Mouse (Mus musculus) forebrain, embryonic 14.5 days (tissue): ENCODE data around the gene Prtg. TPM values are rescaled to one million over a fixed set of nuclear protein-coding genes. Genes with fewer than 3 reads are reported as not detected.

ENCODE experiments used
- ATAC-seq: fragments of 200-750 bp; cut with Nextera tagmentation; 2 replicates; pipeline ENCODE4 v1.8.0; 2017; ENCODE audit warnings: mild to moderate bottlenecking, moderate library complexity
- DNase-seq: peaks from one replicate; pipeline ENCODE4 v3.0.0-alpha.2; 2015; ENCODE audit warnings: low spot score
- H3K27ac ChIP-seq: fragments of 300-500 bp; sonication (generic); 2 replicates; pipeline ENCODE4 v1.5.1; 2014; ENCODE audit warnings: low read depth, mild to moderate bottlenecking, control low read depth, low read length, moderate library complexity
- H3K27me3 ChIP-seq: fragments of 300-500 bp; sonication (generic); replicated peaks from 2 replicates; pipeline ENCODE4 v1.6.1; 2014; ENCODE audit warnings: low read length, control low read depth, mixed read lengths; ENCODE audit not compliant: control insufficient read depth, insufficient read depth
- H3K36me3 ChIP-seq: fragments of 300-500 bp; sonication (generic); 2 replicates; pipeline ENCODE4 v1.6.1; 2014; ENCODE audit warnings: low read length, control low read depth; ENCODE audit not compliant: control insufficient read depth, insufficient read depth
- H3K4me1 ChIP-seq: fragments of 300-500 bp; sonication (generic); 2 replicates; pipeline ENCODE4 v1.6.1; 2014; ENCODE audit warnings: antibody characterized with exemption, low read length, control low read depth; ENCODE audit not compliant: control insufficient read depth, insufficient read depth
- H3K4me2 ChIP-seq: fragments of 300-500 bp; sonication (generic); 2 replicates; pipeline ENCODE4 v1.6.1; 2014; ENCODE audit warnings: mild to moderate bottlenecking, control low read depth, low read length
- H3K4me3 ChIP-seq: fragments of 300-500 bp; sonication (generic); 2 replicates; pipeline ENCODE4 v1.5.1; 2014; ENCODE audit warnings: low read depth, low read length, control low read depth
- H3K9ac ChIP-seq: fragments of 300-500 bp; sonication (generic); 2 replicates; pipeline ENCODE4 v1.6.1; 2014; ENCODE audit warnings: mild to moderate bottlenecking, low read length, control low read depth, moderate library complexity
- H3K9me3 ChIP-seq: fragments of 300-500 bp; sonication (generic); replicated peaks from 2 replicates; pipeline ENCODE4 v1.6.1; 2016; ENCODE audit warnings: low read length, control low read depth, mixed read lengths; ENCODE audit not compliant: control insufficient read depth
- WGBS: fragments of 180-500 bp; shearing (Covaris S2); extraction: QIAGEN DNeasy Blood & Tissue Kit; methylation state at CpG from one replicate; pipeline ENCODE4 v1.1.7; 2014; 5-methylcytosine and 5-hydroxymethylcytosine counted together
- polyA plus RNA-seq: library from polyadenylated mRNA; unstranded; fragments of >200 nt; fragmentation: Nextera tagmentation; extraction: Ambion mirVana; gene quantifications from 2 replicates; pipeline ENCODE4 v1.2.1, GENCODE M21; 2014

Prtg gene
- polyA plus RNA-seq, 1 experiment from 2014 or later = 0.36 TPM

DNA sequence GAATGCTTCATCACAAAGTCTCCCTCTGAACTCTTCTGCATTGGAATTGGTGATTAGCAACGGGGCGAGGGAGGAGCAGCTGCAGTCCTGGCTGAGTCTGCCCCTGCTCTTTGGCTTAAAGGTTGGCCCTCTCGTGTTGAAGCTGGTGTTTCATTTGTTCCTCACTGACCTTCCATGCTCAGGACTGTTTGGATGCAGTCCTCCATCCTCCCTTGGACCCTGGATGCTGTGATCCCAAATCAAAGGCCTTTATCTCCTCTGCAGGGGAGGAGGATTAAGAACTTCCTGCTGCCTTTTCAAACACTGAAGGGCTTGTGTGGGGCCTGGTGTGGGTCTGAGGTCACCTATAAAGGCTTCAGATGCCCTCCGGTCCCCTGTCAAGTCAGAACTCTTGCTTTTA lies 18.8 kb downstream of the Prtg start:
- DNase-seq (no peak), ATAC-seq (no peak)
- Histone ChIP-seq H3K9ac (no peak overlapping the region), H3K4me1 (0 out of 2 replicates have a peak, but pooled peaks cover 3% of the 10 kb centered on the region), H3K27me3 (no peaks in the 10 kb centered on the region), H3K9me3 (no peaks in the 10 kb centered on the region), H3K36me3 (no peaks in the 10 kb centered on the region), H3K27ac (no peak overlapping the region), H3K4me3 (no peak overlapping the region), H3K4me2 (no peak overlapping the region)
- WGBS = 11% methylated on average over 4 of the region's 4 CpGs

DNA sequence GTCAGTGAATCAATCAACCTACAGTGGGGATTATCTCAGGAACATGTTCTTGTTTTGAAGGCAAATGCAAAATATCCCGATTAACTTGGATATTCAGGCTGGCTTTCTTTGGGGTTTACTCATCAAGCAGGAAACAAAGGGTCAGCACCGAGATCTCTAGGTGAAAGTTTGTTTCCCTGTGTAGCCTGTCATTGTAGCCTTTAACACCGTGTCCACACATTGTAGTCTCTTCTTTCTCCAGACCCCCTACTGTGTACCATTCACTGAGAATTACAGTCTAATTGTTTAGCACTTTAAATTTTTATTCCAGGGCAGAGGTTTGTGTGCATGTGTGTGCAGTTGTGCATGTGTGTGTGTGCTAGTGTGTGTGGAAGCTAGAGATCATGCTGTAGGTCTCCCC lies 19.3 kb downstream of the Prtg start:
- no peak for DNase-seq
- no peak overlapping the region for H3K9ac ChIP-seq
- H3K4me1 ChIP-seq = 0 out of 2 replicates have a peak, but pooled peaks cover 3% of the 10 kb centered on the region
- no peak overlapping the region for H3K4me2 ChIP-seq
- no peak overlapping the region for H3K4me3 ChIP-seq
- no peak for ATAC-seq
- H3K9me3 ChIP-seq = no peaks in the 10 kb centered on the region
- no peaks in the 10 kb centered on the region for H3K36me3 ChIP-seq
- no peak overlapping the region for H3K27ac ChIP-seq
- H3K27me3 ChIP-seq = no peaks in the 10 kb centered on the region
- WGBS = 3% methylated on average over 3 of the region's 3 CpGs

- DNase-seq = peak; percentile 31
- Histone ChIP-seq H3K4me2 (no peak overlapping the region), H3K9me3 (no peaks in the 10 kb centered on the region), H3K27me3 (no peaks in the 10 kb centered on the region), H3K9ac (no peak overlapping the region), H3K27ac (no peak overlapping the region), H3K4me3 (no peak overlapping the region), H3K4me1 (0 out of 2 replicates have a peak, but pooled peaks cover 3% of the 10 kb centered on the region), H3K36me3 (no peaks in the 10 kb centered on the region)
- no peak for ATAC-seq
- 41% methylated on average over 5 of the region's 5 CpGs for WGBS
Observed at GRCm38 (mm10) chr9:72828616-72829257, 22.1 kb downstream of the Prtg start.

GRCm38 (mm10) chr9:72833992-72834696 lies 27.5 kb downstream of the Prtg start:
- Histone ChIP-seq H3K27me3 (no peaks in the 10 kb centered on the region), H3K4me1 (peaks cover 3% of the 10 kb centered on the region; the same call in 1 of the 2 replicates), H3K4me2 (no peak overlapping the region), H3K4me3 (no peak overlapping the region), H3K36me3 (no peaks in the 10 kb centered on the region), H3K27ac (no peak overlapping the region), H3K9me3 (no peaks in the 10 kb centered on the region), H3K9ac (no peak overlapping the region)
- DNase-seq = peak; percentile 63
- peak; percentile 42; the same call in 1 of the 2 replicates for ATAC-seq
- WGBS = 13% methylated on average over 10 of the region's 10 CpGs

- WGBS = 88% methylated on average over 1 of the region's 1 CpGs
- DNase-seq = no peak
- H3K4me3 ChIP-seq = no peak overlapping the region
- no peak overlapping the region for H3K4me2 ChIP-seq
- no peak overlapping the region for H3K9ac ChIP-seq
- H3K9me3 ChIP-seq = no peaks in the 10 kb centered on the region
- H3K36me3 ChIP-seq = no peaks in the 10 kb centered on the region
- H3K27ac ChIP-seq = no peak overlapping the region
- peaks cover 3% of the 10 kb centered on the region; the same call in 1 of the 2 replicates for H3K4me1 ChIP-seq
- no peaks in the 10 kb centered on the region for H3K27me3 ChIP-seq
- ATAC-seq = no peak
Observed at GRCm38 (mm10) chr9:72835007-72835406, 28.3 kb downstream of the Prtg start.

DNA sequence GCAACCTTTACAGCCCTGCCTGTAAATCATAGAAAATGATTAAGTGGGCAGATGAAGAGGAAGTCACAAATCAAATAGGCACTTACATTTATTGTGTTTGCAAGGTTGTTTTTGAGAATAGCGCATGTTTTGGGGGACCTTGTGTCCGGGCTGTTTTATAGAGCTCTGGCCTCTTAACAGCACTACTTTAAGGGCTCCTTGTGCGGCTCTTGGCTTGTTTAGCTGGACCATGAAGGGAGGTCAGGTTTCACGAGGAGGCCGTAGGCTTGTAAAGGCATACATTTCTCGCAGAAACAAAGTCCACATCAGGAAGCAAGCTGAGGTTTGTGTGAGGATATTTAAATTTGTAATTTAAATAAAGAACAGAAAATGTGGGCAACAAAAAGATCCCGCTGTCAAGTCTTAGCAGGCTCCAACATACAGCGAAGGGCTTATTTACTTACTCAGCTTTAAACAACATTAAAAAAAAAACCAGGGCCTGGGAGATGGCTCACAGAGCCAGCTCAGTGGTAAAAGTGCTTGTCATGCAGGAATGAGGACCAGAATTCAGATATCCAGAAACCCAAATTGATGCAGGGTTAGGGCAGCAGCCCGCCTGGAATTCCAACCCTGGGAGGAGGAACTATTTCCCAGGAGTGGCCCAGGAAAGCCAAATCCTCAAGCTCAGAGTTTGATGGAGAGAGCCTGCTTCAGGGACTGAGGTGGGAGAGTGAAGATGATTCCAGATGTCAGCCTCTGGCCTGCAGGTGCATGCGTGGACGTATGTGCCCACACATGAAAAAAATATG lies 30.2 kb downstream of the Prtg start:
- WGBS = 62% methylated on average over 11 of the region's 11 CpGs
- Histone ChIP-seq H3K4me1 (peaks cover 3% of the 10 kb centered on the region; the same call in 1 of the 2 replicates), H3K27me3 (no peaks in the 10 kb centered on the region), H3K36me3 (no peaks in the 10 kb centered on the region), H3K9me3 (no peaks in the 10 kb centered on the region), H3K9ac (no peak overlapping the region), H3K4me2 (no peak overlapping the region), H3K27ac (no peak overlapping the region), H3K4me3 (no peak overlapping the region)
- DNase-seq = no peak
- ATAC-seq = no peak

GRCm38 (mm10) chr9:72837598-72838160 lies 31.0 kb downstream of the Prtg start:
- Histone ChIP-seq H3K9me3 (no peaks in the 10 kb centered on the region), H3K27me3 (no peaks in the 10 kb centered on the region), H3K36me3 (no peaks in the 10 kb centered on the region), H3K4me3 (no peak overlapping the region), H3K9ac (no peak overlapping the region), H3K27ac (no peak overlapping the region), H3K4me2 (no peak overlapping the region), H3K4me1 (peaks cover 3% of the 10 kb centered on the region; the same call in 1 of the 2 replicates)
- no peak for ATAC-seq
- no peak for DNase-seq
- 76% methylated on average over 6 of the region's 6 CpGs for WGBS

DNA sequence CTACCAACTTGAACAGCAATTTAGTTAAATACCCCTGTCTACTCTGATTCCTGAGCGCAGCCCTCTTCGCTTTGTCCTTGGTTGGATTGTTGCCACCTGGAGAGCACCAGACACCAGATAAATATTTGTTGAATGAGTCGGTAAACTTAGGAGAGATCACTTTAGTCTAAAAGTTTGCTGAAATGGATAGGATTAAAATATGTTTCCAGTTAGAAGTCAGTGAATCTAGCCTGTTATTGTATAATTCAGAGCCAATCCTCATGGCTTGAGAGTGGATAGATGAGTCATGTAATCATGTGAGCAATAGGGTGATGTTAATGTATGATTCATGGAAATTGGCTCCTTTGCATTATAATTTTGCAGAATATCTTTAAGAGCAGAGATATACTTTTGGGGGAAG lies 31.6 kb downstream of the Prtg start:
- H3K9me3 ChIP-seq = no peaks in the 10 kb centered on the region
- ATAC-seq (no peak), DNase-seq (no peak)
- H3K27ac ChIP-seq = no peak overlapping the region
- no peak overlapping the region for H3K4me3 ChIP-seq
- no peaks in the 10 kb centered on the region for H3K27me3 ChIP-seq
- no peak overlapping the region for H3K4me2 ChIP-seq
- H3K36me3 ChIP-seq = no peaks in the 10 kb centered on the region
- WGBS = 84% methylated on average over 3 of the region's 3 CpGs
- no peak overlapping the region for H3K9ac ChIP-seq
- H3K4me1 ChIP-seq = peaks cover 3% of the 10 kb centered on the region; the same call in 1 of the 2 replicates
